Mouse (Mus musculus) frontal cortex, postnatal 10 days (tissue): Measurements from ENCODE around the gene Dusp1.

Experiments used
- DNase-seq, 2 experiments: peaks; one replicate each; pipeline ENCODE4 v3.0.0; 2022; ENCODE audit warnings: low spot score in 2 of 2, mixed read lengths in 1 of 2

Dusp1 gene

GRCm38 (mm10) chr17:26561290-26561640 lies 663 bp downstream of the Dusp1 start, which contains the start of gene Ergic1:
Ergic1 (plus strand) TSS chr17:26561489.
- peak; percentile 81 to 90 for DNase-seq

- no peak for DNase-seq
Measured at GRCm38 (mm10) chr17:26560526-26561289, 1.2 kb downstream of the Dusp1 start.

- no peak for DNase-seq
Measured at GRCm38 (mm10) chr17:26553033-26553432, 8.9 kb downstream of the Dusp1 start.

GRCm38 (mm10) chr17:26551104-26551503 lies 10.8 kb downstream of the Dusp1 start:
- no peak for DNase-seq

GRCm38 (mm10) chr17:26549148-26549809 lies 12.6 kb downstream of the Dusp1 start:
- no peak for DNase-seq

GRCm38 (mm10) chr17:26548566-26548965 lies 13.4 kb downstream of the Dusp1 start:
- no peak for DNase-seq

GRCm38 (mm10) chr17:26547771-26548170 lies 14.2 kb downstream of the Dusp1 start:
- no peak for DNase-seq

DNA sequence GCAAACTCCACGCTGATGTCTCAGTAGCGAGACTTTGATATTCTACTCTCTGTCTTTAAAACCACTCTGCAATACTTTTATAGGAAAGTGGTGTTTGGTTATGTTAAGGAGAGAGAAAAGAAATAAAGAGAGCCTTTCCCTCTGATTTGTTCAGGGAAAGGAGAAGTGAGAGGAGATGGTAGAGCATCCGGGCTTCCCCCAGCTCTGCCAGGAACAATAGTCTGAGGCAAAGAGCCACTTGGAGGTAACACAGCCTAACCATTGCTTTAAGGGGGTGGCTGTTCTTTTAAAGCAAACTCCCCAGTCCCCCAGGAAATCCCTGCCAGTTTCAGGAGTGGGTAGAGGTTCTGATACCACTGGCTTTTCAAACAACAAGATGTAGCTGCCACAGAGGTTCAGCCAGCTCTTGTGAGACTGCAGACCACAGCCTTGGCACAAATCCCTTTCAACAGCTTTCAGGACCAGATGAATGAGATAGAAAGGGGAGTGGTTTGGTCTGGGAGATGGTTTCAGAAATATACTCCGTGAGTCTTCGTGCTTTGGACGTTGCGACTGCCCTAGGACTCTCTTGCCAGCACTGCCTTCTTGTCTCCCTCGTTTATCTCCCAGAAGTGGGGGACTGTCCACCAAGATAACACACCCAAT lies 17.5 kb downstream of the Dusp1 start:
- no peak for DNase-seq

GRCm38 (mm10) chr17:26540083-26540482 lies 21.8 kb downstream of the Dusp1 start:
- DNase-seq: no peak

DNA sequence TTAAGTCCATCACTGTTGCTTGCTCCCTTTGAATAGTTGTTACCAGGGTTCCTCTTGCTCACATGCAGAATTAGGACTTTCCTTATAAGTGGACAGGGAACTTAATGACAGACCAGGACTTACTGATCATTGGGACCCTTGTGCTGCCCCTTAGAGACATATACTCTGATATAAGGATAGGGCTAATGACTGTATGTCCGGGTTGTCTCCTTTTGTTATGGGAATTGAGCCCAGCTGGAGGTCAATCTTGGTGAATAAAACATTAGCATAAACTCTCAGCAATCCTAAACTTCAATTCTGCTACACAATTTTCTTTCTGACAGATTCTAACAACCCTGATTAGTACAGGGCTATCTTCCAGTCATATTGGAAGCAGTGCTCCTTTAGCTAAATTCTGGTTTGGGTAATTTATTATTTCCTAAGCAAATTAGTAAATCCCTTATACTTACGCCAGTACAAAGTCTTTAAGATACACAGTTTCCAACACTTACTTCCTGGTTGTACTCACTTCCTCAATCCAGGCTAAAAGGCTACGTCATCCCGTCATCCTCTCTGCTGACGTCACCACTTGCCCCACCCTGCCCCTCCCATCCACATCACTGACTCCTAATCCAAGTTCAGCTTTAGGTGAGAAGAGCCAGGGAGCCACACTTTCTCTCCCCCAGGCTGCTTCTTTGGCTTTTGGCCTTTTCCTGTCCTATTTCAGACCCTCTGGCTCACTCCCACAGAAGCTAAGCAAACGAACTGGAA lies 24.0 kb downstream of the Dusp1 start:
- DNase-seq: no peak

GRCm38 (mm10) chr17:26535251-26536136 lies 26.4 kb downstream of the Dusp1 start:
- DNase-seq: no peak

DNA sequence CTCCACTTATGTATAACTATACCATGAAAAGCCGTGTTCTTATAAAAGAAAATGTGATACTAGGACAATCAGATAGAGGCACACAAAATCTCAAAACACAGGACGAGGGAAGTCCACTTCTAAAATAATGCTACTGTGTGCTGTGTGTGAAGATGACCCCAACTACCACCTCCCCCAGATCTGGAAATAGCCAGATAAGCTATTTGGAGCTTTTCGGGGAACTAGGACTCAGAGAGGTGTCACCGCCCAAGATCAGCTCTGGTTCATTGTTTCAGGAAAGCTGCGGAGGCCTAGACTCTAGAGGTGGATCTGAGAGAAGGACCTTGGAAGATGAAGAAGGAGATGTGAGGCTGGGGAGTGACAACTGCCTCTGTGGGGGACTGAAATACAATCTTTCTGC lies 27.2 kb downstream of the Dusp1 start:
- no peak for DNase-seq

- DNase-seq: no peak
Measured at GRCm38 (mm10) chr17:26533871-26534372, 28.0 kb downstream of the Dusp1 start.

DNA sequence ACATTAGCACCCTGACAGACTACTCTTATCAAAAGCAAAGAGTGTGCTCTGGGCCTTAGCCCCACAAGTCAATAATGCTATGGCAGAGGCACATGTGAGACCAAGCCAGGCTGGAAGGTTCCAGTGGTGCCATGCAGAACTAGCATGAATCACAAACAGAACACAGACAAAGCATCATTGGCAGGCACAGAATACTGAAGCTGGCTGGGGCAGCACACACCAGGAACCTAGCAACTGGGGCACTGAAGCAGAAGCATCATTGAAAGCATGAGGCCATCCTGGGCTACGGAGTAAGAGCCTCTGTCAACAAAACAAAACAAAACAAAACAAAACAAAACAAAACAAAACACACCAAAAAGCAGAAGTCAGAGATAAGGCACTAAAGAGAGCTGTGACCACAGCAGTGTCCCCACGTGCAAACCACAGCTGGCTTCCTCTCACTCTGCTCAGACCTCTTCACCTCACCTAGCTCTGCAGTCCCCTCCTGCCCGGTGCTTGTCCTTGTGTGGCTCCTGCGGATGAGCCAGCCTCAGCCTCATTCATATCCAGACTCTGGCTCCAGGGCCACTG lies 29.4 kb downstream of the Dusp1 start:
- DNase-seq: no peak

GRCm38 (mm10) chr17:26531395-26532027 lies 30.4 kb downstream of the Dusp1 start:
- DNase-seq: no peak

DNA sequence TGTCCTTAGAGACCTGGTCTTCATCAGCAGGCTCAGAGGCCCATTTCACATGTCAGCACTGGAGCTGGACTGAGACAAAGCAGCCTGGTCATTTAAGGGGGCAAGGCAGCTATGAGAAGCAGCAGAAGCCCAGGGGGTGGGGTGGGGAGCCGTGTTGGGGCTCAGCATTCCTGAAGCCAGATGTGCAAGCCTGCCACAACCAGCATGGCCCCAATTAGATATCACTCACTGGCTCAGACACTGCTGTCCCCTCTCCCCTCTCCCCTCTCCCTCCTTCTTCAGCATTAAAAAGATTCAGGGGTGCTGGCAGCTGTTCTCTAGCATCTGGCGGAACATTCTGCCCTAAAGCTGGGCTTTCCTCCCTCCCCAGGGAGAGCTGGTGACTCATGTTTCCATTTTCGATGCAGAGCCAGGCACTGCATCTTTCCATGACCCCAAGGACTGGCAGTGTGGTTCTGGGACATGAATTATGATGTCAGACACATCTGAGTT lies 31.3 kb downstream of the Dusp1 start:
- DNase-seq: no peak

GRCm38 (mm10) chr17:26529791-26530241 lies 32.1 kb downstream of the Dusp1 start:
- no peak for DNase-seq

GRCm38 (mm10) chr17:26528751-26529150 lies 33.2 kb downstream of the Dusp1 start:
- DNase-seq: no peak

- no peak for DNase-seq
Measured at GRCm38 (mm10) chr17:26527291-26527690, 34.6 kb downstream of the Dusp1 start.

DNA sequence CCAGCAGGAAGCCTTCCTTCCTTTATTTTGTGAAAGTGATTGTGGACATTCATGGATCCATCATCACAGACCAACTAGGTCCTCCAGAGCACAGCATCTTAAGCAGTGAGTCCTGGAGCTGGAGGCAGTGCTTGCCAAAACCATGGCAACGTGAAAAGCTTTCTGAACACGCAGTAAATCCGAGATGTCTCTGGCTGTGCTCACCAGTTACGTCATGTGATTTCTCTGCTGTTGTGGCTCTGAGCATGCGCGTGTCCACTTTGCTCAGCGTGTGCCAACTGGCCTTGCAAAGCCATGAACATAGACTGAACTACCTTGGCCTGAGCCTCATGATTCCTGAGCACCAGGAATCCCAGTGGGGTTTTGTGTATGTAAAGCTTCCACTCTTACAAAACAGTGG lies 36.6 kb downstream of the Dusp1 start:
- DNase-seq: peak; percentile 31 to 42
